Mouse (Mus musculus) lung, embryonic 16.5 days (tissue): Measurements from ENCODE around the gene Resf1. TPM values are rescaled to one million over a fixed set of nuclear protein-coding genes. Genes with fewer than 3 reads are reported as not detected.
"Not testable (repeated sequence)": the region's sequence is repeated elsewhere in the genome, so short reads cannot be mapped to it uniquely, and the experiment has no call there.

Experiments used
- ATAC-seq: fragments of 200-750 bp; cut with Nextera tagmentation; 2 replicates; pipeline ENCODE4 v1.8.0; 2017; ENCODE audit warnings: low read depth, mild to moderate bottlenecking, moderate library complexity
- H3K27ac ChIP-seq: fragments of 300-500 bp; sonication (generic); 2 replicates; pipeline ENCODE4 v1.5.1; 2014; ENCODE audit warnings: mild to moderate bottlenecking, control low read depth, low read length
- H3K27me3 ChIP-seq: fragments of 300-500 bp; sonication (generic); 2 replicates; pipeline ENCODE4 v1.6.1; 2014; ENCODE audit warnings: low read depth, low read length, mixed read lengths; ENCODE audit not compliant: control insufficient read depth, insufficient read depth
- H3K36me3 ChIP-seq: fragments of 300-500 bp; sonication (generic); 2 replicates; pipeline ENCODE4 v1.6.1; 2014; ENCODE audit warnings: low read length; ENCODE audit not compliant: control insufficient read depth, insufficient read depth
- H3K4me1 ChIP-seq: fragments of 300-500 bp; sonication (generic); replicated peaks from 2 replicates; pipeline ENCODE4 v1.6.1; 2014; ENCODE audit warnings: low read length, mixed read lengths; ENCODE audit not compliant: control insufficient read depth, insufficient read depth
- H3K4me2 ChIP-seq: fragments of 300-500 bp; sonication (generic); 2 replicates; pipeline ENCODE4 v1.6.1; 2014; ENCODE audit warnings: low read depth, low read length, control low read depth
- H3K4me3 ChIP-seq: fragments of 300-500 bp; sonication (generic); 2 replicates; pipeline ENCODE4 v1.5.1; 2014; ENCODE audit warnings: mild to moderate bottlenecking, low read length, control low read depth
- H3K9ac ChIP-seq: fragments of 300-500 bp; sonication (generic); 2 replicates; pipeline ENCODE4 v1.6.1; 2014; ENCODE audit warnings: low read length, control low read depth
- H3K9me3 ChIP-seq: fragments of 300-500 bp; sonication (generic); 2 replicates; pipeline ENCODE4 v1.6.1; 2016; ENCODE audit warnings: low read length; ENCODE audit not compliant: control insufficient read depth
- WGBS: fragments of 180-500 bp; shearing (Covaris S2); extraction: QIAGEN DNeasy Blood & Tissue Kit; methylation state at CpG from one replicate; pipeline ENCODE4 v1.1.7; 2014; 5-methylcytosine and 5-hydroxymethylcytosine counted together
- polyA plus RNA-seq: library from polyadenylated mRNA; unstranded; fragments of >200 nt; fragmentation: Nextera tagmentation; extraction: Ambion mirVana; gene quantifications from 2 replicates; pipeline ENCODE4 v1.2.1, GENCODE M21; 2015

Gene Resf1
- polyA plus RNA-seq, 1 experiment from 2014 or later, result 49.0 TPM

GRCm38 (mm10) chr6:149330332-149330731 is 21.1 kb downstream of the Resf1 start:
- H3K4me2 ChIP-seq, result no peak overlapping the region
- no peak for ATAC-seq
- WGBS, result 73% methylated on average over 1 of the region's 1 CpGs

GRCm38 (mm10) chr6:149333036-149333435 is 23.8 kb downstream of the Resf1 start:
- Histone ChIP-seq H3K27me3 (no peaks in the 10 kb centered on the region), H3K36me3 (peaks cover 38% of the 10 kb centered on the region), H3K27ac (no peak overlapping the region), H3K9me3 (no peaks in the 10 kb centered on the region), H3K4me1 (no peaks in the 10 kb centered on the region), H3K4me2 (no peak overlapping the region), H3K4me3 (no peak overlapping the region), H3K9ac (no peak overlapping the region)
- 76% methylated on average over 2 of the region's 2 CpGs for WGBS
- no peak for ATAC-seq

More at GRCm38 (mm10) chr6:149330332-149330731, 21.1 kb downstream of the Resf1 start:
- no peaks in the 10 kb centered on the region for H3K9me3 ChIP-seq
- H3K9ac ChIP-seq, result no peak overlapping the region
- no peaks in the 10 kb centered on the region for H3K27me3 ChIP-seq
- H3K36me3 ChIP-seq, result peaks cover 57% of the 10 kb centered on the region
- no peak overlapping the region for H3K4me3 ChIP-seq
- H3K27ac ChIP-seq, result no peak overlapping the region
- no peaks in the 10 kb centered on the region for H3K4me1 ChIP-seq

GRCm38 (mm10) chr6:149337990-149338389 is 28.8 kb downstream of the Resf1 start:
- Histone ChIP-seq H3K36me3 (peaks cover 16% of the 10 kb centered on the region), H3K9ac (no peak overlapping the region), H3K4me3 (no peak overlapping the region), H3K4me1 (no peaks in the 10 kb centered on the region), H3K27ac (no peak overlapping the region), H3K27me3 (no peaks in the 10 kb centered on the region), H3K9me3 (no peaks in the 10 kb centered on the region), H3K4me2 (no peak overlapping the region)
- no peak for ATAC-seq

- Histone ChIP-seq H3K9ac (no peak overlapping the region), H3K27ac (no peak overlapping the region), H3K4me2 (no peak overlapping the region), H3K4me1 (no peaks in the 10 kb centered on the region), H3K36me3 (peaks cover 10% of the 10 kb centered on the region), H3K4me3 (no peak overlapping the region), H3K9me3 (no peaks in the 10 kb centered on the region), H3K27me3 (no peaks in the 10 kb centered on the region)
- 80% methylated on average over 1 of the region's 1 CpGs for WGBS
- no peak for ATAC-seq
Measured at GRCm38 (mm10) chr6:149338622-149339021, 29.4 kb downstream of the Resf1 start.

DNA sequence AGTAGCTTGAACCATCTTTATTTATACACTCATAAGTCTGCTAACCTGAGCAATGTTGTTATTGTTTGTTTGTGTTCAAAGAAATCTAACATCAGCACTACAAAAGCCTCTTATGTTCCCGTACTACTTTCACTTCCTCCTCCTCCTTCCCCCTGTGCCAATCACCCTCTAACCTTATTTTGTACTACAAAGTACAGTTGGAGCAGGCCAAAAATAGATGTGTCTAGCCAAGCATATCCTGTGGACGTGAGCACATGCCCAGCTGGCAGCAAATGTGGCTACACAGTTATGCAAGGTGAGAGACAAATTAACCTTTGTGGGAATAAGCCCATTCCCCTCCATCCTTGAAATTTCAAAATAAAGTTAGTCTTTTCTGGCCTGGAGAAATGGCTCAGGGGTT is 34.6 kb downstream of the Resf1 start:
- no peaks in the 10 kb centered on the region for H3K9me3 ChIP-seq
- H3K4me1 ChIP-seq, result no peaks in the 10 kb centered on the region
- no peak for ATAC-seq
- no peak overlapping the region for H3K4me3 ChIP-seq
- 59% methylated on average over 2 of the region's 2 CpGs for WGBS
- no peak overlapping the region for H3K27ac ChIP-seq
- no peak overlapping the region for H3K4me2 ChIP-seq
- H3K9ac ChIP-seq, result no peak overlapping the region
- H3K36me3 ChIP-seq, result no peaks in the 10 kb centered on the region
- H3K27me3 ChIP-seq, result no peaks in the 10 kb centered on the region

GRCm38 (mm10) chr6:149344372-149344771 is 35.2 kb downstream of the Resf1 start:
- H3K27me3 ChIP-seq, result no peaks in the 10 kb centered on the region
- H3K9ac ChIP-seq, result no peak overlapping the region
- H3K36me3 ChIP-seq, result no peaks in the 10 kb centered on the region
- no peak for ATAC-seq
- no peak overlapping the region for H3K4me3 ChIP-seq
- H3K4me2 ChIP-seq, result no peak overlapping the region
- H3K4me1 ChIP-seq, result no peaks in the 10 kb centered on the region
- H3K9me3 ChIP-seq, result no peaks in the 10 kb centered on the region
- H3K27ac ChIP-seq, result no peak overlapping the region

DNA sequence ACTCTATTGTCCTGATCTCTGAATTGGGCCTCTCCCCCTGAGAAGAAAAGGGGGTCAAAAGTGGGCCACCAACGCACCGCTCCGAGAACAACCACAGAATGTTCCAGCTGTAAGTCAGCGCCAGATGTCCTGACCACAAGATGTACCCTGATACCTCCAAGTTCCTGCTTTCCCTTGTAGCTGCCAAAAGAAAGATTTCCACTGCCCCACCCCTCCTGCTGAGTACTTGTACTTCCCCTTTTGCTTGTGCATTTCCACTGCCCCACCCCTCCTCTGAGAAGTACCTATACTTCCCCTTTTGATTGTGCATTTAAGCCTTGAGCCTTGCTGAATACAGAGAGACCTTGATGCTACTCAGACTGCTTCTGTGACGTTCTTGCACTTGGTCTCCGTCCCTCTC is 39.0 kb downstream of the Resf1 start:
- not testable (repeated sequence) for H3K27me3 ChIP-seq, ATAC-seq, H3K9ac ChIP-seq, H3K27ac ChIP-seq, H3K4me1 ChIP-seq, H3K36me3 ChIP-seq, H3K4me2 ChIP-seq, H3K4me3 ChIP-seq, H3K9me3 ChIP-seq
- 84% methylated on average over 6 of the region's 6 CpGs for WGBS

- Histone ChIP-seq H3K4me2 (no peak overlapping the region), H3K27me3 (no peaks in the 10 kb centered on the region), H3K9ac (no peak overlapping the region), H3K27ac (no peak overlapping the region), H3K4me3 (no peak overlapping the region), H3K4me1 (no peaks in the 10 kb centered on the region), H3K36me3 (no peaks in the 10 kb centered on the region), H3K9me3 (no peaks in the 10 kb centered on the region)
- ATAC-seq, result no peak
- 62% methylated on average over 4 of the region's 4 CpGs for WGBS
Measured at GRCm38 (mm10) chr6:149354826-149355495, 45.7 kb downstream of the Resf1 start.

- ATAC-seq, H3K4me2 ChIP-seq, H3K4me3 ChIP-seq, H3K36me3 ChIP-seq, H3K9ac ChIP-seq, H3K27me3 ChIP-seq, H3K9me3 ChIP-seq, H3K27ac ChIP-seq, H3K4me1 ChIP-seq: not testable (repeated sequence)
- WGBS, result 68% methylated on average over 4 of the region's 4 CpGs
Measured at GRCm38 (mm10) chr6:149355799-149356198, 46.6 kb downstream of the Resf1 start.

DNA sequence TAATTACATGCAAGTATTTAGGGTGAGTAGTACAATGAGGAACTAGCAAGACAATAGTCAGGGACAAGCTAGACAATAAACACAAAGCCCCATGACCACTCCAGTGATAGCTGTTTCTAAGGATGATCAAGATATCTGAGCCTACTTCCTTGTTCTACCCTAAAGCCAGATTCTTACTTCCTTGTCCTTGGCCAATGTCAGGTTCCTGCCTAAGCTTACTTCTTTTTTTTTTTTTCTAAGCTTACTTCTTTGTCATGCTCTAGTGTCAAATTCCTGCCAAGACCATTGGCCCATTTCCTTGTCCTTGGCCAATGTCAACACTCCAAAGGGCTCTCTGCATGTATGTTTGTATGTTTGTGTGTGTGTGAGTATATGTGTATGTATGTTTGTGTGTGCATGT is 47.9 kb downstream of the Resf1 start:
- Histone ChIP-seq H3K9me3 (peaks cover 3% of the 10 kb centered on the region; the same call in 1 of the 2 replicates), H3K36me3 (no peaks in the 10 kb centered on the region), H3K4me2 (no peak overlapping the region), H3K9ac (no peak overlapping the region), H3K4me3 (no peak overlapping the region), H3K27me3 (no peaks in the 10 kb centered on the region), H3K4me1 (no peaks in the 10 kb centered on the region), H3K27ac (no peak overlapping the region)
- ATAC-seq, result no peak
